Mouse (Mus musculus): ENCODE data around the gene Bglap. TPM values are rescaled to one million over a fixed set of nuclear protein-coding genes. Genes with fewer than 3 reads are reported as not detected.

The Bglap gene
- polyA plus RNA-seq, 2 experiments, result 0.94 to 3.1 TPM

DNA sequence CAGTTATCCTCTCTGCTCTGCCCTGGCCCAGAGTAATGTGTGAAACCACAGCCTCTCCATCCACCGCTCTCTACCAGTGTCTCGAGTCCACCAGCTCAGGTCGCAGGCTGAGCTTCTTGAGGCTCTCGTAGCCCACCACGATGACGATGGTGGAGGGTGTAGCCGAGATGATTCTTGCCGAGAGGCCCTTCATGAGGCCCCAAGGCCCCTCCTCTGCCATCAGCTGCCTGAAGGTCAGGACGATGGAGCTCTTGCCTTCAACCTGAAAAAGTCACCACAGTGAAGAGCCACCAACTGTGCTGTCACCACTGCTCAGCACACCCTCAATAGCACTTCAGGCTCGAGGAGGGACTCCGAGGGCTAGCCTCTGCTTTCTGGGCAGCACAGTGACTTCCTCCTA lies 28.4 kb upstream of the Bglap start:
- H3K9ac ChIP-seq (ENCODE audit: low read depth, low read length, severe bottlenecking), result no peak overlapping the region
- peaks cover 51% of the 10 kb centered on the region for H3K36me3 ChIP-seq (ENCODE audit: control insufficient read depth, insufficient read depth, low read length)
- no peaks in the 10 kb centered on the region for H3K27me3 ChIP-seq (ENCODE audit: control insufficient read depth, insufficient read depth, low read length)
- 88% methylated on average over 11 of the region's 11 CpGs for WGBS
- no peak overlapping the region for H3K4me3 ChIP-seq (replicated peaks; ENCODE audit: low read length)
- H3K27ac ChIP-seq (replicated peaks; ENCODE audit: low read depth, low read length), result no peak overlapping the region
- no peak overlapping the region for H3K4me2 ChIP-seq (replicated peaks; ENCODE audit: low read depth, low read length, severe bottlenecking)
- DNase-seq (ENCODE audit: low spot score) (no peak), ATAC-seq (ENCODE audit: low FRiP score, low read depth) (no peak)
- peaks cover 10% of the 10 kb centered on the region; the same call in 1 of the 2 replicates for H3K4me1 ChIP-seq (ENCODE audit: control insufficient read depth, insufficient read depth, low read length)
- no peak for TF ChIP-seq POLR2A (IDR thresholded peaks at IDR 0.05; ENCODE audit: borderline replicate concordance, extremely low read depth, insufficient read depth, insufficient read length)
- no peaks in the 10 kb centered on the region for H3K9me3 ChIP-seq (ENCODE audit: control insufficient read depth, low read length)

DNA sequence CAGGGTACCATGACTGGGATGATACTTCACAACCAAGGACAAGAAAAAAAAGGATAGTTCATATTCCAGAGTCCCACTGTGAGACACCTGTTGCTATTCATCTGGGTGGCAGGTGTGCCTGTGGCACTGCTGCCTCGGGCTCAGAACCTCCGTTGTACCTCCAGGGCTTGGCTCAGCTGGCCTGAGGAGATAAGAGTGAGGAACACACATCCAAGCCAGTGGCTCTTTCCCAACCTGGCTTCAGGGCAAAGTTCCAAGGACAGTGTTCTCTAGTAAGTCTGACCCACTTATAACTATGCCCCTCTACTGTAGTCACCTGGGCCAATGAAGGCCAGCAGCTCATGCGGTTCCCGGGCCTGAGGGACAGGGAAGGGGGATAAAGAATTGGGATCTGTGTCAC lies 27.4 kb upstream of the Bglap start:
- no peak for ATAC-seq (ENCODE audit: low FRiP score, low read depth)
- no peak for TF ChIP-seq POLR2A (IDR thresholded peaks at IDR 0.05; ENCODE audit: borderline replicate concordance, extremely low read depth, insufficient read depth, insufficient read length)
- 85% methylated on average over 4 of the region's 4 CpGs for whole genome bisulfite sequencing
- Histone ChIP-seq H3K9ac (ENCODE audit: low read depth, low read length, severe bottlenecking) (no peak overlapping the region), H3K9me3 (ENCODE audit: control insufficient read depth, low read length) (no peaks in the 10 kb centered on the region), H3K27me3 (ENCODE audit: control insufficient read depth, insufficient read depth, low read length) (no peaks in the 10 kb centered on the region), H3K27ac (replicated peaks; ENCODE audit: low read depth, low read length) (no peak overlapping the region), H3K4me1 (ENCODE audit: control insufficient read depth, insufficient read depth, low read length) (peaks cover 10% of the 10 kb centered on the region; the same call in 1 of the 2 replicates), H3K36me3 (ENCODE audit: control insufficient read depth, insufficient read depth, low read length) (peaks cover 48% of the 10 kb centered on the region), H3K4me3 (replicated peaks; ENCODE audit: low read length) (no peak overlapping the region), H3K4me2 (replicated peaks; ENCODE audit: low read depth, low read length, severe bottlenecking) (no peak overlapping the region)
- no peak for DNase-seq (ENCODE audit: low spot score)

DNA sequence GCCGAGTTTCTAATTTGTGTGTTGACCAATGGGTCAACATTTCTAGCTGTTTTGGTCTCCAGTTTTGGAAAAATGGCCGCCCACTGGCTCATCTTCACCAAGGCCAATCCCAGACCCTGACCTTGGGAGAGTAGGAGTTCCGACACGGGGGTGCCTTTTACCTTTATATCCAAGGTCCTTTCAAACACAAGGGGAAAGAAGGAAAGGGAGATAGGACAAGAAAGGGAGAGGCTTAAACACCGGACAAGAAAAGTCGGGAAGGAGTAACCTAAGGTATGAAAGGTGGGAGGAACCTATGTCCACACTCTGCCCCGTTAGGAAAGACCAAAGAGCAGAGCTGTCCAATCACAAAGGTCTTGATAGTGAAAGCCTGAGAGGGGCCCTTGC lies 26.4 kb upstream of the Bglap start:
- peaks cover 40% of the 10 kb centered on the region for H3K36me3 ChIP-seq (ENCODE audit: control insufficient read depth, insufficient read depth, low read length)
- peak overlapping the region; percentile 89 for H3K27ac ChIP-seq (replicated peaks; ENCODE audit: low read depth, low read length)
- no peaks in the 10 kb centered on the region for H3K9me3 ChIP-seq (ENCODE audit: control insufficient read depth, low read length)
- peak overlapping the region; percentile 51 for H3K4me2 ChIP-seq (replicated peaks; ENCODE audit: low read depth, low read length, severe bottlenecking)
- H3K4me3 ChIP-seq (replicated peaks; ENCODE audit: low read length), result peak overlapping the region; percentile 67
- 23% methylated on average over 7 of the region's 7 CpGs for WGBS
- peak overlapping the region; percentile 89; the same call in 1 of the 2 replicates for H3K9ac ChIP-seq (ENCODE audit: low read depth, low read length, severe bottlenecking)
- no peaks in the 10 kb centered on the region for H3K27me3 ChIP-seq (ENCODE audit: control insufficient read depth, insufficient read depth, low read length)
- no peak for TF ChIP-seq POLR2A (IDR thresholded peaks at IDR 0.05; ENCODE audit: borderline replicate concordance, extremely low read depth, insufficient read depth, insufficient read length)
- no peak for DNase-seq (ENCODE audit: low spot score)
- no peak; the same call in 1 of the 2 replicates for ATAC-seq (ENCODE audit: low FRiP score, low read depth)
- H3K4me1 ChIP-seq (ENCODE audit: control insufficient read depth, insufficient read depth, low read length), result peaks cover 10% of the 10 kb centered on the region; the same call in 1 of the 2 replicates

- WGBS, result under 1% methylated on average over 53 of the region's 54 CpGs
- TF ChIP-seq POLR2A (IDR thresholded peaks at IDR 0.05; ENCODE audit: borderline replicate concordance, extremely low read depth, insufficient read depth, insufficient read length), result peak; percentile 84; the same call in 1 of the 2 replicates
- no peaks in the 10 kb centered on the region for H3K9me3 ChIP-seq (ENCODE audit: control insufficient read depth, low read length)
- H3K4me2 ChIP-seq (replicated peaks; ENCODE audit: low read depth, low read length, severe bottlenecking), result peak within 1 kb of the TSS; percentile 51
- ATAC-seq (ENCODE audit: low FRiP score, low read depth) (peak; percentile 93), DNase-seq (ENCODE audit: low spot score) (peak; percentile 89)
- H3K27ac ChIP-seq (replicated peaks; ENCODE audit: low read depth, low read length), result peak within 1 kb of the TSS; percentile 89
- H3K27me3 ChIP-seq (ENCODE audit: control insufficient read depth, insufficient read depth, low read length), result no peaks in the 10 kb centered on the region
- peak within 1 kb of the TSS; percentile 67 for H3K4me3 ChIP-seq (replicated peaks; ENCODE audit: low read length)
- H3K4me1 ChIP-seq (ENCODE audit: control insufficient read depth, insufficient read depth, low read length), result peaks cover 10% of the 10 kb centered on the region; the same call in 1 of the 2 replicates
- peaks cover 33% of the 10 kb centered on the region for H3K36me3 ChIP-seq (ENCODE audit: control insufficient read depth, insufficient read depth, low read length)
- H3K9ac ChIP-seq (ENCODE audit: low read depth, low read length, severe bottlenecking), result peak within 1 kb of the TSS; percentile 89
Measured at GRCm38 (mm10) chr3:88409741-88410644, 25.7 kb upstream of the Bglap start, which contains the start of gene Pmf1. Pmf1 (minus strand) TSS chr3:88410331.

- 62% methylated on average over 5 of the region's 5 CpGs for WGBS
- ATAC-seq (ENCODE audit: low FRiP score, low read depth), result no peak
- peak overlapping the region; percentile 67 for H3K4me3 ChIP-seq (replicated peaks; ENCODE audit: low read length)
Measured at GRCm38 (mm10) chr3:88408953-88409352, 24.7 kb upstream of the Bglap start.

More at GRCm38 (mm10) chr3:88408953-88409352, 24.7 kb upstream of the Bglap start:
- H3K27me3 ChIP-seq (ENCODE audit: control insufficient read depth, insufficient read depth, low read length), result no peaks in the 10 kb centered on the region
- no peak overlapping the region for H3K9ac ChIP-seq (ENCODE audit: low read depth, low read length, severe bottlenecking)
- DNase-seq (ENCODE audit: low spot score), result no peak
- peaks cover 10% of the 10 kb centered on the region; the same call in 1 of the 2 replicates for H3K4me1 ChIP-seq (ENCODE audit: control insufficient read depth, insufficient read depth, low read length)
- no peaks in the 10 kb centered on the region for H3K9me3 ChIP-seq (ENCODE audit: control insufficient read depth, low read length)
- peaks cover 25% of the 10 kb centered on the region for H3K36me3 ChIP-seq (ENCODE audit: control insufficient read depth, insufficient read depth, low read length)
- no peak overlapping the region for H3K27ac ChIP-seq (replicated peaks; ENCODE audit: low read depth, low read length)
- peak overlapping the region; percentile 51 for H3K4me2 ChIP-seq (replicated peaks; ENCODE audit: low read depth, low read length, severe bottlenecking)
- no peak for TF ChIP-seq POLR2A (IDR thresholded peaks at IDR 0.05; ENCODE audit: borderline replicate concordance, extremely low read depth, insufficient read depth, insufficient read length)
